ENCODE assay signal across 7 mouse cellular contexts in the genomic region with DNA sequence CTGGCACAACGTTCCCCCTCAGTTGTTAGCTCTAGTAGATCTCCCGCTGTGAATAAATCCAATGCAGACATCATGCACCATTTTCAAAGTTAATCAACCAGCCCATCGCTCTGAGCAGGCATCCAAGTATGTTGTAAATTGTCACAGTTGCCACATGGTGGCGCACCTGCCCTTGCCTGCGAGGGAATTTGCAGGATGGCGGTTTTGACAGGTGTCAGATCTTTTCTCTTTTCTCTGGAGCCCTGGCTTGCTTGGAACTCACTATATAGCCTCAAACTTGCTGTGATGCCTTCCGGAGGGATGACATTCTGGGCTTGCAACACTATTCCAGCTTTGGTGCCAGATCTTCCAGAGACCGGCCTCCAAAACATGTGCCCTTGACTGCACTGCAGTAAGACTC. TPM values are rescaled to one million over a fixed set of nuclear protein-coding genes. Genes with fewer than 3 reads are reported as not detected.
A peak's percentile ranks its signal among the peaks of the same experiment; 100 is the strongest.
DNase-seq lines count a peak whose midpoint lies in the region.

No protein-coding gene starts in this region.

- intact Hi-C loops in left cerebral cortex, postnatal 10 days (cut with DNase I): loop anchor here (10.0 kb wide), 1 partner anchor 291 kb away; no protein-coding TSS in a partner anchor

- peak; percentile 72 to 81 for DNase-seq in layer of hippocampus, adult 18-20 months (ENCODE audit: low spot score in 2 of 2)
- no peak for DNase-seq in layer of hippocampus, adult 9-10 months (ENCODE audit: low spot score)
- DNase-seq in ES-CJ7 (ENCODE audit: low read depth, low spot score): peak; percentile 69
- DNase-seq in adrenal gland, adult 2 months: peak; percentile 42
- DNase-seq in embryo, embryonic 11 days: peak; percentile 78
- peak; percentile 67 to 72 for DNase-seq in left cerebral cortex, postnatal 10 days (ENCODE audit: extremely low spot score in 1 of 2, low spot score in 2 of 2)
- peak; percentile 85 for DNase-seq in retina, postnatal 1 day

RNA-seq across cellular contexts. Expression of gene Polg, which starts 27.8 kb away (rescaled TPM):
- 10 to 100 TPM; 81.6 to 81.7 TPM for total RNA-seq in layer of hippocampus, adult 18-20 months (2021)
- total RNA-seq in adrenal gland, adult 2 months (2021): 10 to 100 TPM; 65.7 to 69.3 TPM
- polyA plus RNA-seq in adrenal gland, adult 2 months (2012; rRNA removed): 49.3 and 50.1 TPM in 2 replicates
- total RNA-seq in left cerebral cortex, postnatal 10 days (2021): 10 to 100 TPM; 85.9 to 88.7 TPM
